Mouse (Mus musculus): Measurements from ENCODE around the gene Crybg1. TPM values are rescaled to one million over a fixed set of nuclear protein-coding genes. Genes with fewer than 3 reads are reported as not detected.

Crybg1 gene
- total RNA-seq, 2 experiments from 2014 or later = 1.0 to 1.3 TPM

- peak; percentile 86 to 92 for DNase-seq
- intact Hi-C loops (cut with DNase I) = loop anchor here (5.0 kb wide), 1 partner anchor 324 kb away; the partner anchor contains the start of gene Cd24a
Observed at GRCm38 (mm10) chr10:43901578-43902194, 247.0 kb downstream of the Crybg1 start, which contains the start of the genes Qrsl1 and Rtn4ip1. Gene Qrsl1 (minus strand): TSS chr10:43901745. Gene Rtn4ip1 (plus strand): TSS chr10:43901807.

- intact Hi-C loops (cut with DNase I) = loop anchor here (5.0 kb wide), 1 partner anchor 324 kb away; the partner anchor contains the start of gene Cd24a
Observed at GRCm38 (mm10) chr10:43900883-43901570, 247.6 kb downstream of the Crybg1 start.

More at GRCm38 (mm10) chr10:43900883-43901570, 247.6 kb downstream of the Crybg1 start:
- no peak for DNase-seq

Other genes starting within 250 kb of the Crybg1 start
- gene Qrsl1, start 247.1 kb downstream of the Crybg1 start, total RNA-seq (2021) = 10 to 100 TPM; 14.1 to 15.0 TPM
- 10 to 100 TPM; 22.0 to 22.8 TPM for gene Rtn4ip1, start 247.0 kb downstream of the Crybg1 start, total RNA-seq (2021)
- 1 to 10 TPM; 8.9 to 9.3 TPM for gene Atg5, start 119.5 kb upstream of the Crybg1 start, total RNA-seq (2021)